Mouse (Mus musculus) cortical plate, adult 2 months (tissue): ENCODE results near the gene Sgpl1. TPM values are rescaled to one million over a fixed set of nuclear protein-coding genes. Genes with fewer than 3 reads are reported as not detected.

Experiments
- H3K27ac ChIP-seq: fragments of 200-500 bp; 2 replicates; pipeline ENCODE4 v1.5.1; 2012; ENCODE audit warnings: low read length, control low read depth, inconsistent platforms; ENCODE audit not compliant: insufficient read depth
- H3K4me1 ChIP-seq: fragments of 200-500 bp; 2 replicates; pipeline ENCODE4 v1.6.1; 2011; ENCODE audit warnings: low read length; ENCODE audit not compliant: control insufficient read depth, insufficient read depth
- H3K4me3 ChIP-seq: fragments of 200-500 bp; 2 replicates; pipeline ENCODE4 v1.5.1; 2011; ENCODE audit warnings: mild to moderate bottlenecking, low read length, control low read depth; ENCODE audit not compliant: insufficient read depth
- CTCF ChIP-seq: fragments of 200-500 bp; IDR thresholded peaks from 2 replicates; pipeline ENCODE4 v1.5.1; 2011; ENCODE audit warnings: mild to moderate bottlenecking, control low read depth, low read length; ENCODE audit not compliant: insufficient read depth; ENCODE audit errors: extremely low read depth
- POLR2A ChIP-seq: fragments of 200-500 bp; IDR thresholded peaks from 2 replicates; pipeline ENCODE4 v1.6.1; 2011; ENCODE audit warnings: mild to moderate bottlenecking, low read length, control low read depth; ENCODE audit not compliant: insufficient read depth; ENCODE audit errors: extremely low read depth
- polyA plus RNA-seq: library from polyadenylated mRNA; depleted of rRNA; stranded (reverse); fragments of >200 nt; gene quantifications from 2 replicates; pipeline ENCODE4 v1.2.3, GENCODE M21; 2012

Gene Sgpl1
- polyA plus RNA-seq, 1 experiment: 34.5 TPM

GRCm38 (mm10) chr10:61160089-61160488 lies 12.6 kb upstream of the Sgpl1 start:
- no peak overlapping the region for H3K4me3 ChIP-seq
- H3K4me1 ChIP-seq: no peaks in the 10 kb centered on the region
- H3K27ac ChIP-seq: no peak overlapping the region
- no peak for TF ChIP-seq POLR2A
- no peak for TF ChIP-seq CTCF

- TF ChIP-seq CTCF (no peak), POLR2A (no peak)
- H3K4me3 ChIP-seq: no peak overlapping the region
- H3K27ac ChIP-seq: no peak overlapping the region
- H3K4me1 ChIP-seq: no peaks in the 10 kb centered on the region
These were observed 11.1 kb upstream of the Sgpl1 start for GRCm38 (mm10) chr10:61158594-61158993.

- Histone ChIP-seq H3K4me3 (no peak overlapping the region), H3K27ac (no peak overlapping the region), H3K4me1 (no peaks in the 10 kb centered on the region)
- TF ChIP-seq POLR2A (no peak), CTCF (no peak)
These were observed 8.9 kb upstream of the Sgpl1 start for GRCm38 (mm10) chr10:61156453-61156852.

- TF ChIP-seq POLR2A (no peak), CTCF (no peak)
- Histone ChIP-seq H3K4me1 (no peaks in the 10 kb centered on the region), H3K4me3 (no peak overlapping the region), H3K27ac (no peak overlapping the region)
These were observed 8.1 kb upstream of the Sgpl1 start for GRCm38 (mm10) chr10:61155611-61156010.

DNA sequence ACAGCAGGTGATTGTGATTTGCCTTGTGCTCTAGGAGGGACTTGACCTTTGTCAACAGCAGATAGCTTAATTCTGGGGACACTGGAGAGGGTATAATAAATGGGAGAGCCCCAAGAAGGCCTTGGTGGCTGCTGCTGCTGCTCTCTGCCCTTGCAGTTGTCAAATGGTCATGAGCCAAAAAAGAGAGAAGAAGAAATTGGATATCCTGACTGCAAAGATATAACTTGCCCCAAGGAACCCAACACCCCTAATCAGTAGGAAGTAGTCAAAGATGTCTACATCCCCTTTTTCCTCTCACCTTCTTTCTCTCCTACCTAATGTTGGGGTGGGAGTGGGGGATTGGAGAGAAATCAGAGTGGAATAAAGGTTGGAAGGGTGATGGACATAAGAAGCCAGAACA lies 4.6 kb upstream of the Sgpl1 start:
- Histone ChIP-seq H3K27ac (no peak overlapping the region), H3K4me3 (no peak overlapping the region), H3K4me1 (no peaks in the 10 kb centered on the region)
- no peak for TF ChIP-seq CTCF

- Histone ChIP-seq H3K4me3 (no peak overlapping the region), H3K4me1 (no peaks in the 10 kb centered on the region; the same call in 1 of the 2 replicates), H3K27ac (no peak overlapping the region)
- TF ChIP-seq POLR2A (no peak), CTCF (no peak)
These were observed 3.1 kb upstream of the Sgpl1 start for GRCm38 (mm10) chr10:61150616-61151015.

GRCm38 (mm10) chr10:61149476-61149875 lies 2.0 kb upstream of the Sgpl1 start:
- Histone ChIP-seq H3K4me1 (no peaks in the 10 kb centered on the region; the same call in 1 of the 2 replicates), H3K27ac (no peak overlapping the region), H3K4me3 (no peak overlapping the region)
- TF ChIP-seq POLR2A: no peak
- TF ChIP-seq CTCF: no peak

DNA sequence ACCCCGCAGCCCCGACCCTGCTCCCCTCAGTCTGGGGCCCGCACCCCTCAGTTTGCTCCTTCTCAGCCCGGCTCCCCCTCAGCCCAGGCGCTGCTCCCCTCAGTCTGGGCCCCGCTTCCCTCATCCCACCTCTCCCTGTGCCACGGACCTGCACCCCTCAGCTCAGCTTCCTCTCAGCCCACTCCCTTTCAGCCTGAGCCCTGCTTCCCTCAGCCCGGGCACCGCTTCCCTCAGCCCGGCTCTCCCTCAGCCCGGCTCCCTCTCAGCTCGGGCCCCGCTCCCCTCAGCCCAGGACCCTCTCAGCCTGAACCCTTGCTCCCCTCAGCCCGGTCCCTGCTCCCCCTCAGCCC lies 721 bp downstream of the Sgpl1 start:
- TF ChIP-seq POLR2A (no peak), CTCF (no peak)
- H3K4me1 ChIP-seq: no peaks in the 10 kb centered on the region; the same call in 1 of the 2 replicates
- H3K27ac ChIP-seq: peak overlapping the region; percentile 92
- H3K4me3 ChIP-seq: peak overlapping the region; percentile 95

DNA sequence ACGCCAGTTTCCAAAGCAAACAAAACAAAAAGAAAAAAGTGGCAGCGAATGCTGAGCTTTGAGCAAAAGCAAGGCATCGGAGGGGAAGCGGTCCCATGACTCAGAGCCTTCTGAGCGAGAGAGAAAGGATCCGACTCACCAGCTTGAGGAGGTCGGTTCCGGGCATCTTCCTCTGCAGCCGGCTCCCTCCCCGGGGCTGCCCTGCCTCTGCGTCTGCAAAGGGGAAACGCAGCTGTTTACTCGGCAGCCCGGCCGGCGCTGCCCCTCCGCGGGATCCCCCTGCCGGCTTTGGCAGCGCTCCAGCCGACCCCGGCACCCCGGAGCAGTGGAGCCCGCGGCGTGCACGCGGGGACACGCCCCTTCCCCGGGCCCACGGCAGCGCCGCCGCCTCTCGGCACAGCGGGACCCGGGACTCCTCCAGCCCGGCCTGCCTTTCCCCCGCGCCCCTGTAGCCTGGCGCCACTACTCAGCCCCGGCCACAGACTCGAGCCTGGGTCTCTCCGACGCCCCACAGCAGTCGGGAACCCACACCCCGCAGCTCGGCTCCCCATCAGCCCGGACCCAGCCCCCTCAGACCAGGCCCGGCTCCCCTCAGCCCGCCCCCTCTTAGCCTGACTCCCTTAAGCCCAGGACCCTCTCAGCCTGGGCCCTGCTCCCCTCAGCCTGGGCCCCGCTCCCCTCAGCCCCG lies 1.2 kb downstream of the Sgpl1 start:
- Histone ChIP-seq H3K4me1 (no peaks in the 10 kb centered on the region; the same call in 1 of the 2 replicates), H3K27ac (0 out of 2 replicates have a peak overlapping the region, but pooled peaks have one; percentile 73), H3K4me3 (peak overlapping the region; percentile 95)
- TF ChIP-seq CTCF (no peak), POLR2A (no peak)

GRCm38 (mm10) chr10:61145766-61146118 lies 1.8 kb downstream of the Sgpl1 start:
- TF ChIP-seq CTCF: no peak
- TF ChIP-seq POLR2A: no peak
- Histone ChIP-seq H3K4me3 (peak overlapping the region; percentile 95), H3K27ac (no peak overlapping the region), H3K4me1 (no peaks in the 10 kb centered on the region; the same call in 1 of the 2 replicates)
